Mouse (Mus musculus) left cerebral cortex, adult 9 months (tissue): ENCODE measurements at regions not wholly inside any gene's neighbourhood (a gene's known extent, or its start where the extent isn't known, plus 50 kb on each side); places are given as distances from the start of the nearest gene placed in this dataset.

Source experiments
- DNase-seq, 2 experiments: peaks; one replicate each; pipeline ENCODE4 v3.0.0; 2022; ENCODE audit warnings: low spot score in 2 of 2

DNA sequence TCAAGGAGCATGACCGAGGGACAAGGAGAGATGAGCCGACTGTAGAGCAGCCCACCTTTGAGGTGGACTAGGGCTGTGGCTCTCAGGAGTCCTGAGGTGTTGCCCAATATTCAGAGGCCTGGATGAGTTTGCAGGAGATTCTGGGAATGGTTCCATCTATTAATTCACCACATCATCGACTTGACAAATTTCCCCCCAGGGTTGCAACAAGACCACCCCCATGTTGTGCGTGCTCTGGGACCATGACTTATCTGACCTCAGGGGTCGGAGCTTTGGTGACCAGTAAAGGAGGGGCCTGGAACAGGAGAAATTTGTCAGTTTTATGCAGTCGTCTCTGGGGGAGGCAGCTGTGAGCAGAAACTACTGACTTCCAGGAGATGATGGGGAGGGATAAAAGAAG is 63.5 kb upstream of the 1600014C23Rik start:
- no peak for DNase-seq

DNA sequence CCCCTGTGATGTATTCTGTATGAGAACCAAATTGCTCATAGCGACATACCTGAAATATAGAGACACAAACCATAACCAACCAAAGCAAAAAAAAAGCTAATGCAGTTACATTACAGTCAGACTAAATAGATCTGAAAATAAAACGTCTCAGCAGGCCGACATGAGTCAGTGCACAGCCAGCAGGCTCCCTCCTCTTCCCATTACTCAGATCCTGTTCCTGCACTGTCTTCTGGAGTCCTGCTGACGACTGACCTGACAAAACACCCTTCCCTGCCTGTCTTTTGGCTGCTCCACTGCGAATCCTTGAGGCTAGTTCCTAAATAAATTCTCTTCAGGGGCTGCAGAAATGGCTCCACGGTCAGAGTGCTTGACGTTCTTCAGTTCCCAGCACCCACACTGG is 61.3 kb upstream of the 1600014C23Rik start:
- DNase-seq: no peak

DNA sequence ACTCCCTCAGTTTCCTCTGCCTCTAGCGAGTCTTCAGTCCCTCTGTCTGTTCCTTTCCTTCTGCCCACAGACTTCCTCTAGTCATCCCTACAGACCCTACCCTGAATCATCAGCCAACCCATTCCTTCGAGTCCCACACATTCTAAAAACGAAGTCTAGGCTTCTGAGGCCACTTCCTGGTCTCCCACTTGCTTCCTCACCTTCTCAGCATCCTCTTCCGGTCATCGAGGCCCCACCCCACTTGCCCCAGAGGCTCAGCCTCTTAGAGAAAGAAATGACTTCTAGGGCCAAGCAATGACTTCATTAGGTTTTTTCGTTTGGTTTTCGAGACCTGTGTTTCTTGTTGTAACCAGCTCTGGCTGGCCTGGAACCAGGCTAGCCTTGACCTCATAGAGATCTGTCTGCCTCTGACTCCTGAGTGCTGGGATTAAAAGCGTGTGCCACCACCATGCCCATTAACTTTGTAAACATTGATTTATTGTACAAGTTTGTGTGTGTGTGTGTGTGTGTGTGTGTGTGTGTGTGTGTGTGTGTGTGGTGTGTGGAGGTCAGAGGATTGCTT is 57.4 kb upstream of the 1600014C23Rik start:
- no peak for DNase-seq

DNA sequence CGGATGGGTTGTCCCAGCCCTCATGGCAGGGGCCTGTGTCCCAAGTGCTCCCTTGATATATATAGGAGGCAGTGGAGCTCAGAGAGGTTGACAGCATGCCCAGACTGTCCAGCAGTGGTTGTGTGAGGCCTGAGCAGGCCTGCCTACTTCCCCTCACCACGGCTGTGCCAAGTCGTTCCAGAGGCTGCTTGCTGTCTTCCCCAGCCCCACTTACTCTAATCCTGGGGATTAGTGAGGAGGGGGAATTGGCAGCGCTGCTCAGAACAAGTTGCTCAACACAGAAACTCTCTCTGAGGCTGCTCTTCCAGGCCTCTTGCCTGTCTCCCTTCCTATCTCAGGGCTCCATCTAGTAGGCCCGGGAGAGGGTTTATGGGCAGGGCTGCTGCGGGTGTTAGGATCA is 56.1 kb upstream of the 1600014C23Rik start:
- DNase-seq: no peak

DNA sequence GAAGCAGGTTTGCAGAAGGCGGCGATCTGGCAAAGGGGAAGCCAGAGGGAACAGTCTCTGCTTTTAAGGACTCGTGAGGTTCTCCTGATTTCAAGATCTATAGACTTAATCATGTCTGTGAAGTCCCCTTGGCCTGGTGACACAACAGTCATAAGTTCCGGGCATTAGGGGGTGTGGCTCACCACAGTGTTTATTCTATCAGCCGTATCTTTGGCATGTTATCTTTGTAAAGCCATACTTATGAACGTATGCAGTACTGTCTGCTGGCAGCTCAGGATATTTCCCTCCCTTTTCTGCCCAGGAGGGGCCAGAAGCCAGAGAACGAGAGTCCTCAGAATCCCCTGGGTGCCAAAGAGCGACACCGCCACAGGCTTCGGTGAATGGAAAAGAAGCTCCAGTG is 51.3 kb upstream of the 1600014C23Rik start:
- DNase-seq: no peak

DNA sequence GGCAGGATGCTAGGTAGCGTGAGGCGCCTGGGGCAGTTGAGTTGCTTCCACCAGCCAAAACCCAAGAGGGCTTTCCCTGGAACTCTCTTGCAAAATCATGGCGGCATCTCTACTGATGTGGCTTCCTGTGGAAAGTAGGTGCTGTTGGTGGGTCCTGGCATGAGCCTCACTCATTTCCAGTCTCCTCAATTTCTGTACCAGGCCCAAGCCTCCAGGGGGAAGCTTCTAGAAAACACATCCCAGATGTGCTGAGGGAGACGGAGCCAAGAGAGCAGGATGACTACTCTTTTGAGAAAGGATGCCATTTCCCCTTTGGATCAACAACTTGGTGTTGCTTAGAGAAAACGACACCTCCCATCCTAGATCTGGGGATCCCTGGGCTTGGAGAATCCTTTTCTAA is 50.9 kb upstream of the 1600014C23Rik start:
- no peak for DNase-seq
